Mouse (Mus musculus) adrenal gland, postnatal 4 days (tissue): ENCODE results near the gene Senp1. TPM values are rescaled to one million over a fixed set of nuclear protein-coding genes. Genes with fewer than 3 reads are reported as not detected.
A peak's percentile ranks its signal among the peaks of the same experiment; 100 is the strongest.

Experiments
- DNase-seq, 2 experiments: peaks; one replicate each; pipeline ENCODE4 v3.0.0; 2021 to 2022; ENCODE audit warnings: low spot score in 2 of 2, mixed read lengths in 2 of 2
- total RNA-seq, 2 experiments: library from RNA; stranded (reverse); gene quantifications; 2 replicates each; pipeline ENCODE4 v1.2.3; 2021

Senp1 gene
- total RNA-seq, 2 experiments from 2014 or later: 26.0 to 28.8 TPM

- no peak for DNase-seq
These were observed 89.5 kb downstream of the Senp1 start, which contains the start of gene Col2a1 for GRCm38 (mm10) chr15:98003822-98004739. Col2a1 (minus strand) TSS chr15:98004695.

GRCm38 (mm10) chr15:98002991-98003821 is 90.3 kb downstream of the Senp1 start:
- DNase-seq: no peak

DNA sequence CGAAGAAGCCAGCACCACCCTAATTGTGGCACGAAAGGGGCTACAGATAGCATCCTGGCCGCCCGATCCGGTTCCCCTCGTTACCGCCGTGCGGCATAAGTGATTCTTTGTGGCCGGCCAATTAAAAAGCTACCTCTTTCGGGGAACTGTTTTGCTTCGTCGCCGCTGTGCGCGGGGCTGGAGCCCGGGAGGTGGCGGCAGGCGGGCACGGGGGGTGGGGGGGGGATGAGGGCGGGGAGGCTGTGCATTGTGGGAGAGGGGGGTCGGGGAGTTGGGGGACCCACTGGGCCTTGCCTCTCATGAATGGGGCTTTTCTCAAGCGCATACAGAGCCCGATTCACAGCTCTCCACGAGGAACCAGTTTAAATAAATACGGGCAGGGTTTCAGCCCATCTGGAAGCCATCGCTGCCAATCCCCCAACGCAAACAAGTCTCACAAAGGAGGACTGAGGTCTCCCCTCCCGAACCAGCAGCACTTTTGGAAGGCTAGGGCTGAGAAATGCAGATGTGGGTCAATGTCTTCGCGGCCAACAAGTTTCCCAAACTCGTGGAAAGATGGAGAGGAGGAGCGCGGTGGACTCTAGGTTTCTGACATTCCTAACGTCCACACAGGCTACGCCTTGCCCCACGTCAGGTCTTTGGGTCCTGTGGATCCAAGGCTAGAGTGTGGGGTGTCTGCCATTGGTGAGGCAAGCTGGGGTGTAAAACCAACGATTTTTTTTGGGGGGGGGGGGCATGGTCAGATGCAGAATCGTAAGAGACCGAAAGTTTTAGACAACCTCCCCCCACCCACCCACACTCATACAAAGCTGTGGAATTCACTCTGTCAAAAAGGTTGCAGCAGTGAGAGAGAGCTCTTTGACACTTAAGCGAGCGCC is 91.2 kb downstream of the Senp1 start:
- no peak for DNase-seq

- DNase-seq: no peak
These were observed 92.0 kb downstream of the Senp1 start for GRCm38 (mm10) chr15:98001321-98002112.

DNA sequence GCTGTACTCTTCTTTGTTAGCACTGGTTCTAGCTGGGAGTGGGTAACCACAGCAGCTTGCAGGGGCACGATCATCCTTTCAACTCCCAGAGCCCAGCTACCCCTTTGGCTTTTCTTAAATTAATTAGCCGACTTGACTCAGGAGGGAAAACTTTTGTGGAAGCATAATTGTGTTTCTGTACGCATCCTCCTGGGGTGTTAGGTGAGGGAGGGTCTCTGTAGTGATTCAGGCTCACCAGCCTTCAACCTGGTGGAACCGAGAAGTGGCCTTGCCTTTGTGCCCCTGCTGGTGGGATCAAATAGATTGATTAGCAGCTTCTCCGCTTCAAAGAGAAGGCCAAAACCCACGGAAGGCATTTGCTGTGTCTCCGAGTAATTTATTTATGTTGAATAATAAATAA is 93.6 kb downstream of the Senp1 start:
- DNase-seq: no peak

- DNase-seq: no peak
These were observed 94.0 kb downstream of the Senp1 start for GRCm38 (mm10) chr15:97999546-97999945.

- no peak for DNase-seq
These were observed 96.8 kb downstream of the Senp1 start for GRCm38 (mm10) chr15:97996716-97997256.

- peak; percentile 28 to 50 for DNase-seq
These were observed 100.7 kb downstream of the Senp1 start for GRCm38 (mm10) chr15:97992712-97993286.

DNA sequence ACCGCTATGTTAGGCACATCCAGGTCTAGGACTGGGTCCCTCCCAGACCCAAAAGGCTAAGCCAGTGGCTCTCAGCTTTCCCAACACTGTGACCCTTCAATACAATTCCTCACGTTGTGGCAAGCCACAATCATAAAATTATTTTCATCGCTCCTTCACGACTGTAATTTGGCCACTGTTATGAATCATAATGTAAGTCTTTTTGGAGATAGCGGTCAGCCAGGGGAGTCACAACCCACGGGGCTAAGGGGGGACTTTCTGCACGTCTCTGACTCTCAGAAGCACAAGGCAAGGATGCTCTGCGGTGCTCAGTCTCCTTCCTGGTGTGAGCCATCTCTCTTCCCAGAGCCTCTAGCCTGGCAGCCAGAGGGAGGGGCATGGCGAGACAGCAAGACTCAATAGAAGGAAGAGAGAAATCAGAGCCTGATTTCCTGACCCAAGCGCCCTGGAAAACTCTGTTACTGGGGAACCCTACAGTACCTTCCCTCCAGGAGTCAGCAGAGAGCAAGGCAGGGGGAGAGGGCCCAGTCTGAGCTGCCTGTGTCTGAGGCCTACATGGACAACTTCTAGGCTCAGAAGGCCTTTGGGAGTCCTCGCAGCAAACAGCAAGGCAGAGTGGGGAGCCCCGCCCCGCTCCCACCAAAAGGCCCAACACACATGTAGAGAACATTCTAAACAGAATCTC is 101.4 kb downstream of the Senp1 start:
- no peak for DNase-seq

DNA sequence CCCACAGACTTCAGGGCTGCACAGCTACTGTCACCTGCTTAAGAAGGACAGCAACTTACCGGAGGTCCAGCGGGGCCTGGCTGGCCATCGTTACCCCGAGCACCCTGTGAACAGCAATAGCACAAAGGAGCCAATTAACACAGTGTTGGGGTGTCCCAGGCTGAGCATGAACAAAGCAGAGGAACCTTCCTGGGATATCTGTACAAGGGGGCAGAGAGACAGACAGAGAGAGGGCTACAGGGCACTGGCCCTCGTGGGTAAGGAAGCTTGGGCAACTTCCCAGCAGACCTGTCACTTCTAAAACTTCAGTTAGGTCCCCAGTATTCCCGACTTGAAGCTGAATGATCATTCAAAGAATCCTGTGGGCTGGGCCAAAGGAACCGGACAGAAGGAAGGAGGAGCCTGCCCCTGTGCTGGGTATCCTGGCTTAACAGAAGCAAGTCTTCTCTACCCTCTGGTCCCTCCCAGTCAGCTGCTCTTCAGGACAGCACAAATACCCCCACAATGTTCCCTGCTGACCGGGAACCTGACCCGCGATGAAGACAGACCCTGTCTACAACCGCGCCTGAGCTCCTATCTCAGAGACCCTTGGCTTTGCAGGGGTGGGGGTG is 102.2 kb downstream of the Senp1 start:
- DNase-seq: no peak

DNA sequence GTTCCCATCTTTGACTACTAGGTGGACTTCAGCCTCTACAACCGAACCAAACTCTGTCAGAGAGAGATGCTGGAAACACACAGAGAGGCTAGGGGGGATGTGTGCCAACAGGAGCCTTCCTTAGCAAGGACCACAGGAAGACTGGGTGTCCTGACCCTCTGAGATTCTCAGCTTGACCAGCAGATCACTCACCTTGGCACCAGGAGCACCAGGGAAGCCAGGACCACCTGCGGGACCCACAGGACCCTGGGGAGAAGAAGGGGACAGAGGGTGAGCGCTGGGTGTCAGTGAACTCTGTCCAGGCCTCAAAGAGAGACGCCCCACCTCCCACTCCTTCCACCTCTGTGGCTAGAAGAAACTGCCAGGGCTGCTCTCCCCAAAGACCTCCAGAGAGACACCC is 102.8 kb downstream of the Senp1 start:
- no peak for DNase-seq

DNA sequence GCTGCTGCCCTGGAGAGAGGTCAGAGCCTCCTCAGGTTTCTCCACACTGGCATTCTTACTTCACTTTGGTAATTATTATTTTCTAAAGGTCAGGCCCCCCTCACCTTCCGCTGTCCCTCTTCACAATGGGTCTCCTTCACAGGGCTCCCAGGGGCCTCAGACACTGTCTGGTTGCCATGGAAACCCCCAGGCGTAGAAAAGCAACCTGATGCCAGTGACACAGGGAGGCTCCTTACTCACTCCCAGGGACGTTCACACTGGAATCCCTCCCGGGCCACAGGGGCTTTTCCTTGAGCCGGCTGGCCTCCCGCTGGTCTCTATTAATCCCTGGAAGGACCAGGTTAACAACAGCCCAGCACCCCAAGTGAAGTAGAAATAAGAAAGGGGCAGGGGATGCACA is 103.4 kb downstream of the Senp1 start:
- no peak for DNase-seq

- DNase-seq: no peak
These were observed 104.0 kb downstream of the Senp1 start for GRCm38 (mm10) chr15:97989544-97989943.

Other genes with a start within 250 kb of the Senp1 start
- gene Hdac7, start 249.2 kb downstream of the Senp1 start, total RNA-seq: 100 to 1,000 TPM; 116 to 120 TPM
- gene Vdr, start 183.1 kb downstream of the Senp1 start, total RNA-seq: 10 to 100 TPM in 1 of 2 experiments, 1 to 10 TPM in 1; 3.8 to 13.3 TPM
- 10 to 100 TPM; 69.8 to 70.7 TPM for gene Tmem106c, start 129.5 kb downstream of the Senp1 start, total RNA-seq
- 1 to 10 TPM; 3.8 TPM for gene Col2a1, start 89.0 kb downstream of the Senp1 start, total RNA-seq
- gene Pfkm, start 1.2 kb downstream of the Senp1 start, total RNA-seq: 10 to 100 TPM; 76.5 to 88.7 TPM
- gene Asb8, start 71.9 kb upstream of the Senp1 start, total RNA-seq: 10 to 100 TPM; 48.6 to 50.3 TPM
- gene Ccdc184, start 73.4 kb upstream of the Senp1 start, total RNA-seq: 1 to 10 TPM; 2.0 TPM
- not detected for gene Olfr288, start 101.8 kb upstream of the Senp1 start, total RNA-seq
- not detected for gene Gm44579, start 127.2 kb upstream of the Senp1 start, total RNA-seq
- gene Olfr287, start 127.3 kb upstream of the Senp1 start, total RNA-seq: not detected
- not detected for gene Olfr286, start 140.7 kb upstream of the Senp1 start, total RNA-seq
- not detected for gene H1fnt, start 163.5 kb upstream of the Senp1 start, total RNA-seq
- 1 to 10 TPM; 8.4 to 8.8 TPM for gene Zfp641, start 202.4 kb upstream of the Senp1 start, total RNA-seq
- gene Olfr285, start 223.6 kb upstream of the Senp1 start, total RNA-seq: not detected
- gene Olfr284, start 247.2 kb upstream of the Senp1 start, total RNA-seq: not detected